Mouse (Mus musculus) forebrain, embryonic 16.5 days (tissue): Measurements from ENCODE around the gene Gstt3. TPM values are rescaled to one million over a fixed set of nuclear protein-coding genes. Genes with fewer than 3 reads are reported as not detected.

Experiments
- ATAC-seq: fragments of 200-750 bp; cut with Nextera tagmentation; 2 replicates; pipeline ENCODE4 v1.8.0; 2017; ENCODE audit warnings: mild to moderate bottlenecking, moderate library complexity
- H3K27ac ChIP-seq: fragments of 300-500 bp; sonication (generic); 2 replicates; pipeline ENCODE4 v1.5.1; 2014; ENCODE audit warnings: low read length, control low read depth
- H3K27me3 ChIP-seq: fragments of 300-500 bp; sonication (generic); replicated peaks from 2 replicates; pipeline ENCODE4 v1.6.1; 2014; ENCODE audit warnings: low read length; ENCODE audit not compliant: control insufficient read depth, insufficient read depth
- H3K36me3 ChIP-seq: fragments of 300-500 bp; sonication (generic); 2 replicates; pipeline ENCODE4 v1.6.1; 2014; ENCODE audit not compliant: control insufficient read depth, insufficient read depth
- H3K4me1 ChIP-seq: fragments of 300-500 bp; sonication (generic); replicated peaks from 2 replicates; pipeline ENCODE4 v1.6.1; 2014; ENCODE audit warnings: low read length; ENCODE audit not compliant: control insufficient read depth, insufficient read depth
- H3K4me2 ChIP-seq: fragments of 300-500 bp; sonication (generic); 2 replicates; pipeline ENCODE4 v1.6.1; 2014; ENCODE audit warnings: mild to moderate bottlenecking, low read length, control low read depth
- H3K4me3 ChIP-seq: fragments of 300-500 bp; sonication (generic); replicated peaks from 2 replicates; pipeline ENCODE4 v1.5.1; 2014; ENCODE audit warnings: mild to moderate bottlenecking, low read length, control low read depth
- H3K9ac ChIP-seq: fragments of 300-500 bp; sonication (generic); replicated peaks from 2 replicates; pipeline ENCODE4 v1.6.1; 2014; ENCODE audit warnings: low read depth, low read length, control low read depth
- H3K9me3 ChIP-seq: fragments of 300-500 bp; sonication (generic); 2 replicates; pipeline ENCODE4 v1.6.1; 2016; ENCODE audit warnings: low read length; ENCODE audit not compliant: control insufficient read depth
- WGBS: fragments of 180-500 bp; shearing (Covaris S2); extraction: QIAGEN DNeasy Blood & Tissue Kit; methylation state at CpG from one replicate; pipeline ENCODE4 v1.1.7; 2014; 5-methylcytosine and 5-hydroxymethylcytosine counted together
- polyA plus RNA-seq: library from polyadenylated mRNA; unstranded; fragments of >200 nt; fragmentation: Nextera tagmentation; extraction: Ambion mirVana; gene quantifications from 2 replicates; pipeline ENCODE4 v1.2.1, GENCODE M21; 2015

The Gstt3 gene
- polyA plus RNA-seq, 1 experiment from 2014 or later, result 0.77 TPM

DNA sequence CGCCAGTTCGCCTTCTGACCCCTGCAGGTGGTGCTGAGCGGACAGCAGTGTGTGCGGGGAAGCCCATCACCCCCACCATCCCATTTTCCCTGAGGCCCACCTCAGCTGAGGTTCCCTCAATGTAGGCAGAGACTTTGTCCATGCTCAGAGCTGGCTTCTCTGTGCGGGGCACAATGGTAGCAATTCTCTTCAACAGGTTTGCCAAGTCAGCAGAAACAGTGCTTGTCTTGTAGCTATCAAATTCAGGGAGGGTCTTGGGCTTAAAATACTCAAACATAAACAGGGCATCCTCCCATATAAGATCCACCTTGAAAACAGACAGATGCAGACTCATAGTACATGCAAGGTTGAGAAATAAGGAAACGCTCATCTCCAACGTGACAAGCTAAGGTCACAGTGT lies 55.8 kb downstream of the Gstt3 start:
- Histone ChIP-seq H3K27me3 (no peaks in the 10 kb centered on the region), H3K4me1 (no peaks in the 10 kb centered on the region), H3K4me3 (no peak overlapping the region), H3K9ac (no peak overlapping the region), H3K27ac (no peak overlapping the region), H3K9me3 (no peaks in the 10 kb centered on the region), H3K36me3 (peaks cover 38% of the 10 kb centered on the region), H3K4me2 (no peak overlapping the region)
- ATAC-seq, result no peak
- WGBS, result 94% methylated on average over 7 of the region's 7 CpGs

Other genes starting within 250 kb of the Gstt3 start
- 18.0 and 23.4 TPM in 2 replicates for gene Lrrc75b, start 221.1 kb downstream of the Gstt3 start, polyA plus RNA-seq
- gene Ggt1, start 219.8 kb downstream of the Gstt3 start, polyA plus RNA-seq, result 0.53 and 1.0 TPM in 2 replicates
- 2.0 and 3.7 TPM in 2 replicates for gene Ggt5, start 192.1 kb downstream of the Gstt3 start, polyA plus RNA-seq
- gene Susd2, start 137.4 kb downstream of the Gstt3 start, polyA plus RNA-seq, result 1.2 and 1.3 TPM in 2 replicates
- gene Cabin1, start 17.1 kb downstream of the Gstt3 start, polyA plus RNA-seq, result 33.2 and 41.1 TPM in 2 replicates
- gene Ddt, start 8.0 kb downstream of the Gstt3 start, polyA plus RNA-seq, result 55.9 and 57.0 TPM in 2 replicates
- gene Gm20441, start 460 bp downstream of the Gstt3 start, polyA plus RNA-seq, result not detected in 2 replicates
- gene Gstt1, start 17.2 kb upstream of the Gstt3 start, polyA plus RNA-seq, result 10.5 and 15.2 TPM in 2 replicates
- gene Gstt4, start 41.1 kb upstream of the Gstt3 start, polyA plus RNA-seq, result not detected in 2 replicates
- 4.0 and 4.2 TPM in 2 replicates for gene Gstt2, start 56.0 kb upstream of the Gstt3 start, polyA plus RNA-seq
- 1,679 and 1,753 TPM in 2 replicates for gene Mif, start 78.8 kb upstream of the Gstt3 start, polyA plus RNA-seq
- 2.0 and 3.3 TPM in 2 replicates for gene Derl3, start 112.0 kb upstream of the Gstt3 start, polyA plus RNA-seq
- 325 and 342 TPM in 2 replicates for gene Smarcb1, start 140.2 kb upstream of the Gstt3 start, polyA plus RNA-seq
- 21.8 and 30.7 TPM in 2 replicates for gene Chchd10, start 151.7 kb upstream of the Gstt3 start, polyA plus RNA-seq
- 22.2 and 24.3 TPM in 2 replicates for gene Mmp11, start 155.1 kb upstream of the Gstt3 start, polyA plus RNA-seq
- gene Gm867, start 159.3 kb upstream of the Gstt3 start, polyA plus RNA-seq, result 0.20 TPM in 1 of 2 replicates, not detected in the other
- gene Vpreb3, start 161.6 kb upstream of the Gstt3 start, polyA plus RNA-seq, result 0.48 TPM in 1 of 2 replicates, not detected in the other
- gene Gm5134, start 173.1 kb upstream of the Gstt3 start, polyA plus RNA-seq, result not detected in 2 replicates